Mouse (Mus musculus) midbrain, embryonic 16.5 days (tissue): ENCODE measurements around the gene Agbl4. TPM values are rescaled to one million over a fixed set of nuclear protein-coding genes. Genes with fewer than 3 reads are reported as not detected.
A peak's percentile ranks its signal among the peaks of the same experiment; 100 is the strongest.

ENCODE experiments used
- ATAC-seq: fragments of 200-750 bp; cut with Nextera tagmentation; 2 replicates; pipeline ENCODE4 v1.8.0; 2017; ENCODE audit warnings: moderate TSS enrichment
- H3K27ac ChIP-seq: fragments of 300-500 bp; sonication (generic); 2 replicates; pipeline ENCODE4 v1.5.1; 2014; ENCODE audit warnings: mild to moderate bottlenecking, low read length, mixed read lengths
- H3K27me3 ChIP-seq: fragments of 300-500 bp; sonication (generic); 2 replicates; pipeline ENCODE4 v1.6.1; 2014; ENCODE audit warnings: low read depth, low read length, mixed read lengths; ENCODE audit not compliant: control insufficient read depth, insufficient read depth
- H3K36me3 ChIP-seq: fragments of 300-500 bp; sonication (generic); 2 replicates; pipeline ENCODE4 v1.6.1; 2014; ENCODE audit warnings: mild to moderate bottlenecking, low read length, moderate library complexity, mixed read lengths; ENCODE audit not compliant: control insufficient read depth, insufficient read depth
- H3K4me1 ChIP-seq: fragments of 300-500 bp; sonication (generic); 2 replicates; pipeline ENCODE4 v1.6.1; 2014; ENCODE audit warnings: mild to moderate bottlenecking, low read length, mixed read lengths; ENCODE audit not compliant: control insufficient read depth, insufficient read depth
- H3K4me2 ChIP-seq: fragments of 300-500 bp; sonication (generic); 2 replicates; pipeline ENCODE4 v1.6.1; 2014; ENCODE audit warnings: mild to moderate bottlenecking, low read length, mixed read lengths
- H3K4me3 ChIP-seq: fragments of 300-500 bp; sonication (generic); 2 replicates; pipeline ENCODE4 v1.5.1; 2014; ENCODE audit warnings: low read depth, mild to moderate bottlenecking, low read length, moderate library complexity, mixed read lengths
- H3K9ac ChIP-seq: fragments of 300-500 bp; sonication (generic); 2 replicates; pipeline ENCODE4 v1.6.1; 2014; ENCODE audit warnings: low read depth, low read length, mixed read lengths
- H3K9me3 ChIP-seq: fragments of 300-500 bp; sonication (generic); replicated peaks from 2 replicates; pipeline ENCODE4 v1.6.1; 2014; ENCODE audit warnings: mild to moderate bottlenecking, low read length, mixed read lengths; ENCODE audit not compliant: control insufficient read depth, poor library complexity, severe bottlenecking
- WGBS: fragments of 180-500 bp; shearing (Covaris S2); extraction: QIAGEN DNeasy Blood & Tissue Kit; methylation state at CpG from one replicate; pipeline ENCODE4 v1.1.7; 2014; 5-methylcytosine and 5-hydroxymethylcytosine counted together
- polyA plus RNA-seq: library from polyadenylated mRNA; unstranded; fragments of >200 nt; fragmentation: Nextera tagmentation; extraction: Ambion mirVana; gene quantifications from 2 replicates; pipeline ENCODE4 v1.2.1, GENCODE M21; 2015

Gene Agbl4
- polyA plus RNA-seq, 1 experiment from 2014 or later, result 4.5 TPM

- no peak overlapping the region for H3K27ac ChIP-seq
- H3K4me3 ChIP-seq, result no peak overlapping the region
- H3K4me2 ChIP-seq, result no peak overlapping the region
- peaks cover 7% of the 10 kb centered on the region; the same call in 1 of the 2 replicates for H3K36me3 ChIP-seq
- no peaks in the 10 kb centered on the region for H3K9me3 ChIP-seq
- H3K9ac ChIP-seq, result no peak overlapping the region
- ATAC-seq, result no peak
- H3K4me1 ChIP-seq, result peaks cover 21% of the 10 kb centered on the region
- H3K27me3 ChIP-seq, result no peaks in the 10 kb centered on the region
- 87% methylated on average over 3 of the region's 3 CpGs for WGBS
These were observed 1050.5 kb downstream of the Agbl4 start for GRCm38 (mm10) chr4:111447918-111448317.

GRCm38 (mm10) chr4:111448586-111448985 is 1051.1 kb downstream of the Agbl4 start:
- no peak overlapping the region for H3K27ac ChIP-seq
- H3K27me3 ChIP-seq, result no peaks in the 10 kb centered on the region
- WGBS, result 96% methylated on average over 4 of the region's 4 CpGs
- H3K4me2 ChIP-seq, result no peak overlapping the region
- no peak overlapping the region for H3K9ac ChIP-seq
- H3K36me3 ChIP-seq, result peaks cover 7% of the 10 kb centered on the region; the same call in 1 of the 2 replicates
- H3K4me3 ChIP-seq, result no peak overlapping the region
- ATAC-seq, result no peak
- no peaks in the 10 kb centered on the region for H3K9me3 ChIP-seq
- peaks cover 14% of the 10 kb centered on the region for H3K4me1 ChIP-seq

- Histone ChIP-seq H3K4me3 (no peak overlapping the region), H3K9me3 (no peaks in the 10 kb centered on the region), H3K27ac (no peak overlapping the region), H3K4me2 (no peak overlapping the region), H3K27me3 (no peaks in the 10 kb centered on the region), H3K9ac (no peak overlapping the region), H3K36me3 (peaks cover 13% of the 10 kb centered on the region; the same call in 1 of the 2 replicates), H3K4me1 (peaks cover 4% of the 10 kb centered on the region; the same call in 1 of the 2 replicates)
- 72% methylated on average over 7 of the region's 7 CpGs for WGBS
- no peak for ATAC-seq
These were observed 1052.2 kb downstream of the Agbl4 start for GRCm38 (mm10) chr4:111449442-111450199.

GRCm38 (mm10) chr4:111451283-111451918 is 1053.9 kb downstream of the Agbl4 start:
- no peak overlapping the region for H3K4me2 ChIP-seq
- no peak overlapping the region for H3K4me3 ChIP-seq
- no peak overlapping the region for H3K27ac ChIP-seq
- peaks cover 1% of the 10 kb centered on the region; the same call in 1 of the 2 replicates for H3K4me1 ChIP-seq
- H3K9me3 ChIP-seq, result no peaks in the 10 kb centered on the region
- H3K27me3 ChIP-seq, result no peaks in the 10 kb centered on the region
- ATAC-seq, result no peak
- 77% methylated on average over 7 of the region's 7 CpGs for WGBS
- H3K36me3 ChIP-seq, result peaks cover 17% of the 10 kb centered on the region
- no peak overlapping the region for H3K9ac ChIP-seq

- peaks cover 14% of the 10 kb centered on the region for H3K36me3 ChIP-seq
These were observed 1054.7 kb downstream of the Agbl4 start for GRCm38 (mm10) chr4:111452192-111452591.

GRCm38 (mm10) chr4:111453275-111453674 is 1055.8 kb downstream of the Agbl4 start:
- H3K27me3 ChIP-seq, result no peaks in the 10 kb centered on the region
- no peak overlapping the region for H3K9ac ChIP-seq
- H3K36me3 ChIP-seq, result peaks cover 14% of the 10 kb centered on the region
- no peak overlapping the region for H3K27ac ChIP-seq
- H3K4me3 ChIP-seq, result no peak overlapping the region
- H3K9me3 ChIP-seq, result no peaks in the 10 kb centered on the region
- 63% methylated on average over 3 of the region's 3 CpGs for WGBS
- peaks cover 9% of the 10 kb centered on the region for H3K4me1 ChIP-seq
- no peak for ATAC-seq
- H3K4me2 ChIP-seq, result no peak overlapping the region

More at GRCm38 (mm10) chr4:111452192-111452591, 1054.7 kb downstream of the Agbl4 start:
- no peak overlapping the region for H3K4me3 ChIP-seq
- WGBS, result 94% methylated on average over 5 of the region's 5 CpGs
- no peak overlapping the region for H3K9ac ChIP-seq
- no peak for ATAC-seq
- H3K4me2 ChIP-seq, result no peak overlapping the region
- peaks cover 9% of the 10 kb centered on the region for H3K4me1 ChIP-seq
- no peaks in the 10 kb centered on the region for H3K27me3 ChIP-seq
- no peaks in the 10 kb centered on the region for H3K9me3 ChIP-seq
- no peak overlapping the region for H3K27ac ChIP-seq

GRCm38 (mm10) chr4:111455621-111456020 is 1058.2 kb downstream of the Agbl4 start:
- Histone ChIP-seq H3K36me3 (peaks cover 21% of the 10 kb centered on the region), H3K27ac (no peak overlapping the region), H3K4me3 (no peak overlapping the region), H3K9ac (no peak overlapping the region), H3K4me1 (peaks cover 9% of the 10 kb centered on the region), H3K27me3 (no peaks in the 10 kb centered on the region), H3K9me3 (no peaks in the 10 kb centered on the region), H3K4me2 (no peak overlapping the region)
- ATAC-seq, result no peak
- 92% methylated on average over 5 of the region's 5 CpGs for WGBS

GRCm38 (mm10) chr4:111457568-111457967 is 1060.1 kb downstream of the Agbl4 start:
- H3K27ac ChIP-seq, result peak overlapping the region; percentile 30; the same call in 1 of the 2 replicates
- no peak for ATAC-seq
- 72% methylated on average over 5 of the region's 5 CpGs for WGBS
- H3K4me2 ChIP-seq, result no peak overlapping the region
- H3K36me3 ChIP-seq, result peaks cover 21% of the 10 kb centered on the region
- H3K9me3 ChIP-seq, result no peaks in the 10 kb centered on the region
- H3K27me3 ChIP-seq, result no peaks in the 10 kb centered on the region
- H3K9ac ChIP-seq, result no peak overlapping the region
- no peak overlapping the region for H3K4me3 ChIP-seq
- H3K4me1 ChIP-seq, result peaks cover 9% of the 10 kb centered on the region

- Histone ChIP-seq H3K4me3 (no peak overlapping the region), H3K27ac (no peak overlapping the region), H3K36me3 (no peaks in the 10 kb centered on the region), H3K4me1 (peaks cover 5% of the 10 kb centered on the region), H3K27me3 (no peaks in the 10 kb centered on the region), H3K4me2 (no peak overlapping the region), H3K9ac (no peak overlapping the region), H3K9me3 (no peaks in the 10 kb centered on the region)
- WGBS, result 83% methylated on average over 2 of the region's 2 CpGs
- peak; percentile 50 for ATAC-seq
These were observed 1069.9 kb downstream of the Agbl4 start for GRCm38 (mm10) chr4:111467293-111467773.
